Mouse (Mus musculus) 416B (cell line): ENCODE results near the gene Gm28374.
A peak's percentile ranks its signal among the peaks of the same experiment; 100 is the strongest.

Experiments used
- DNase-seq: peaks from one replicate; pipeline ENCODE4 v3.0.0; 2011; ENCODE audit warnings: low read depth

Gm28374 gene

DNA sequence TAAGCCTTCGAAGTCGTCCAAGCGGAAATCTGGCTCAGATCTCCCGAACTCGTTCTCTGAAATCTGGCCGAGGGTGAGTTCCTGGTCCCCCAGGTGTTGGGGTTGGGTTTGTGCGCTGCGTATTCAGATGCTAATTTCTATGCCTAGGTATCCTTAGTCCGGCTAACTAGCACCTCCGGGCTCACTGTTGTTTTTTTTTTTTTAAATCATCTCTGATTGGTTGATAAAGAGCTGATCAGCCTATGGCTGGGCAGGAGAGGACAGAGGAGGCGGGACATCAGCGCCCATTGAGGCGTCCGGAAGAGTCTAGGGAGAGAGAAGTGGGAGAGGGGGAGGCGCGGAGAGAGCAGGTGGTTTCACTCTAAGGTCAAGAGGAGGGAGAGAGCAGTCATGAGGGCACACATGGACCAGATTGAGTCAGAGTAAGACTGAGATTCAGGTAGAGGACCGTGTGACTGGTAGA is 3.4 kb upstream of the Gm28374 start:
- DNase-seq = peak; percentile 91

DNA sequence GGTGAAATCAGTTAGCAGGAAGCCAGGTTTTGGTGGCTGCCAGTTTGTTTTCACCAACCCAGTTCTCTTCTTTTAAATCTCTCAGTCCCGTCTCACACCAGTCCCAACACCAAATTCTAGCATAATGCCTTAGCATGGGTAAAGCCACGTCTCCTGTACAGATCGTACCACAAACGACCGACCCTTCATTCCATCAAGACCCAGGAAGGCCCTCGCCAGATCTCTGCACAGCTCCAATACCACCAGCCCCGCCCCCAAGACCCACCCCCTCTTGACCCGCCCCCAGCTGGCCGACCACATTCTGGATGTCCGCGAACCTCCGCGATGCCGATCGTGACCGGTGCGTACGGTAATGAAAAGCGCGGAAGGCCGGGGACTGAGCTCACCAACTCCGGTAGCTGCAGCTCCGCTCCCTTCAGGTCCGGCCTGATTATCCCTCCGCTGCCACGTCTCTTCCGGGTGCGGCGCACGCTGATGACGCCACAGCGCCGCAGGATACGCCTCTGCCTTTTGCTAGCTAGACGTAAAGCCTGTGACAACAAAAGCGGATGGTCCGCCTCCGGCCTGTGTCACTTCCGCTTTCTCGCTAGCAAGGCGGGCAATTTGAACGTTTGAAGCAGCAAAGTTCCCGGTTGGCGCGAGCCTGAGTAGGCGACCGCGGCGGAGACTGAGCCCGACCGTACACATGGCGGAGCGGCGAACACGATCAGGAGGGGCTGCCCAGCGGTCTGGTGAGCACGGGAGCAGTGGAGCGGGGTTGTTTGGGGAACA is 2.6 kb upstream of the Gm28374 start, which contains the start of the genes Zfpl1 and Cdca5:
TSS of gene Zfpl1 (minus strand) at position 479 of the 771 bp plus-strand sequence.
TSS of gene Cdca5 (plus strand) at position 506 of the 771 bp plus-strand sequence.
- DNase-seq = peak; percentile 99

DNA sequence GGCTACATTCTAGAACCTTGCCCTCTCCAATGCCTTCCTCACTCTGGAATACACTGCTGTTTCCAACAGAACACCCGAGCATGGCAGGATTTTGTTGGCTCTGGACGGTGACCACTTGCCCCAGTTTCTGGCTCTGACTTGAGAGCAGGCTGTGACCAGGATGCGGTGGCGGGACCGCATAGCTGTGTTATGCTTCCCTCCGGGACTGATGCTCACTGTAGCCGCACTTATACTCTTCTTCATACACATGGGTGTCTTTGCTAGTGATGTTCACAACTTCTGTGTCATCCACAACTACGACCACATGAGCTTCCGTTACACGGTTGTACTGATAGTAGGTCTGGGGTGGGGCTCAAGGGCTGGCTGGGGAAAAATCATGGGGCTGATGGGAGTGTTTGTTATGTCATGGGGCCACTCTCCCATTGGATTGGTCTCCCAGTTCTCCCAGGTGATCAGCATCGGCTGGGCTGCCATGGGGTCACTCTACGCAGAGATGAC is 2.0 kb downstream of the Gm28374 start, which contains the start of gene Tmem262:
TSS of gene Tmem262 (plus strand) at position 51 of the 498 bp plus-strand sequence.
- DNase-seq = no peak

DNA sequence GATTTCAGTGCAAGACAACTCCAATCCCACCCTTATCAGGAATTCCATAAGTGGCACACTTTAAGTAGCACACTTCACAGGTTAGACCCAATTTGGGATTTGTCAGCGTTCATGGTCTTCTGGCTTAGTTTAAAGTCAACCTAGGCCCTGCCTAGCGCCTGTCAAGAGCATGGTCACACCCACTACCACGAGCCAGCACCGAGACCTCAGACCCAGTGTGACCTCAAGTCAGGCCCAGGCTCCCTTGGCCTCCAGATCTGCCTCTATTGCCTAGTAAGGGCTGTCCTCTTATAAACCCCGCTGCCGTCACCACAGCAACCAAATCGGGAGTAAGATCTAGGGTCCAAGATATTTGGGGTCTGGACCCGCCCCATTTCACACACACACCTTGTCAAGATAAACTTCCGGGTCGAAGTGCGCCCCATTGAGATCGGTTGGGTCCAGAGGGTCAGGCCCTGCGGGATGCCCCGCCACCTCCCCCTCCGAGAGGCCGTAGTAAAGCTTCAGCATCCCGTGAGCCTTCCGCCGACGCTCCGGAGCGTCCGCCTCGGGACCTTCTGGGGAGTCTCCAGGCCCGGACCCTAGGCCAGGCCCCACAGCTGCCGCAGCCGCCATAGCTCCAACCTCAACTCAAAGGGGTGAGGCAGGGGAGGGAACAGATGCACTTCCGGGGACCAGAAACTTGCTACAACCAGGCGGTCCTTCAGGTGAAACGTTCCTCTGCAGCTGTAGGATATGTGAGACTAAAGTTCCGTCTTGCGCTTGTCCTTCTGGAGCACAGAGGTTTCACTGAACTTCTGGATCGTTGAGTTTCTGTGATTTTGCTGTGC is 5.3 kb downstream of the Gm28374 start, which contains the start of gene Vps51:
TSS of gene Vps51 (minus strand) at position 668 of the 830 bp plus-strand sequence.
- DNase-seq = peak; percentile 96

DNA sequence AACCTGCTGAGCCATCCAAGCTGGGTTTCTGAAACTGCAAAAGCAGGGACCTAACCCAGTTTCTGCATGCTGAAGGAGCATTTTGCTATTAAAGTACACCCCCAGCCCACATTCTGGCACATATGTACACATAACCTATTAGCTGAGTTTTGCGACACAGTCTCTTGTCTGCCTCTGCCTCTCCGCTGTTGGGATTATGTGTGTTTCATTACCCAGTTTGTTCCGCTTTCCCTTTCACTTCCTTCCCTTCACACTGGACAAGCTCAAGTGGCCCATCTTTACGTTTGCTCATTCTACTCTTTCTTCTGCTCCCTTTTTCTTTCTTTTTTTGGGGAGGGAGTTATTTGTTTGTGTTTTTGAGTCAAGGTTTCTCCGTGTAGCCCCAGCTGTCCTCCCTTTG is 8.2 kb downstream of the Gm28374 start:
- no peak for DNase-seq

DNA sequence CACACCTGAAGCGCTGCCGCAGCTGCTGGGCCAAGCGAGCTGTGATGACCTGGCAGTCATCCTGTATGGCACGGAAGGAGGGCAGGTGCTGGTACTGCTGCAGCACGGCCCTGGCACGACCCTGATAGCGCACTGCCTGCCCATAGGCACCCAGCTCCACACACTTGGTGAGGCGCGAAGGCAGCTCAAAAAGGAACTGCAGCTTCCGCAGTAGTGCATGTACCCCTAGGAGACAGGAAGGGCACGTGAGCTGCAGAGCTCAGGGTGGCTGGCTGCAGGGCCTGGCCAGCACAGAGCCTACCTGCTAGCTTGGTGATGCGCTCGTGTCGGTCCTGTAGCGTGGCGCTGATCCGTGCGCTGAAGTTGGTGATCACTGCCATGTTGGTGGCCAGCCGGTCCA is 10.8 kb downstream of the Gm28374 start:
- no peak for DNase-seq

DNA sequence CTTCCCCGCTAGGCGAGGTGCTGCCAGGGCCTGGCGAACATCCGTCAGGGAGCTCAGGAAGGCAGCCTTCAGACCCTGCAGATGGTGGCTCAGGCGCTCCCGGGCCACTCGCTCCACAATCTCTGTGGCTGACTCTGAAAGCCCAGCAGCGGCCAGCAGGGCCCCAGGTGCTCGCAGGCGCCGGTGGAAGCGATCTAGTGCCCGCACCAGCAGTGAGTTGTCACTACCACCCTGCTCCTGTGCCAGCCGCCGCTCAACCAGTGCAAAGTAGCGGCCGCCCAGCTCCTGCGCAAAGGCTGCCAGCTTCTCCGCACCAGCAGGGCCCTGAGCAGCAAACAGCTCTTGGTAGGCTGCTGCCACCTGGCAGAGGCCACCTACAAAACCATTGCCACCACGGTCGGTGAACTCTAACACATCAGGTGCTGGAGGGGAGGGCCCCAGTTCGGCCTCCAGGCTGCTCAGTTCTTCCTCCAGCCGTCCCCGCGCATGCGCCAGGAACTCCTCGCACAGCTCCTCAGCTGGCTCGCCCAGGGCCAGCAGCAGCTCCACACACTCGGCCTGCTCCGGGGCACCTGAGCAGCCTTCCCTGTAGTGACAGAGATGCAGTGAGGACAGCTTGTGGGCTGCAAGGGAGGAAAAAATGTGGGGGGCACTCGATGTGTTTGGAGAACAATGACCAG is 11.3 kb downstream of the Gm28374 start:
- no peak for DNase-seq

DNA sequence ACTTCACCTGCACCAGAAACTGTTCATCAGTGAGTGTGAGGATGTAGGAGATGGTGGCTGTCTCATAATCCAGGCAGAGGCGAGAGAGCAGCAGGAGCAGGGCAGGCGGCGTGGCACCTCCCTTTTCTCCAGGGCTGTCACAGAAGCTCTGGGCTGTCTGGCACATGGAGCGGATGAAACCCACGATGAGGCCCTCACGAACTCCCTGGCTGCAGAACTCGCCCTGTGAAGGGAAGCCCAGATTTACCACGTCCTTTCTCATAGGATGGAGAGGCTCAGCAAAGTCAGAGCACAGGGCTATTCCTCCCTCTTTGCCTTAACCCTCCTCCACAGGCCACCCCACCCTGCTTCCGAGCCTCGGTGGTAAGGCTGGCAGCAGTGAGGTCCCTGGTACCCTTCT is 12.2 kb downstream of the Gm28374 start:
- no peak for DNase-seq

DNA sequence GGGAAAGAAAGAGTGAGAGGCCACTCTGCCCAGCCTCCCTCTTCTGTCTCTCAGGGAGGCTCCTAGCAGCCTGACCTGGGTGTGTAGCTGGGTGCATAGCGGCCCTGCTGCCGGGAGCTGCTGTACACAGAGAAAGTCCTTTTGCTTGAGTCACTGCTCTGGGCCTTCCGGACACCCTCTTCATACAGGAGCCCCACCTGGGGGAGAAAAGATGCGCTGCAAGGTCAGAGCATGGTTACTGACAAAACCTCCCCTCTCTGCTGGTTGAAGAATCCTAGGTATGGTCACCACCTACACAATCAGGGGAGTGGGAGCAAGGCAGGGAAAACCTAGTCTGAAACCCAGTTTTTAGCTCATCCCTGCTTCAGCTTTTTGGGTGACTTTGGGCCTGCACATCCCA is 13.1 kb downstream of the Gm28374 start:
- no peak for DNase-seq

DNA sequence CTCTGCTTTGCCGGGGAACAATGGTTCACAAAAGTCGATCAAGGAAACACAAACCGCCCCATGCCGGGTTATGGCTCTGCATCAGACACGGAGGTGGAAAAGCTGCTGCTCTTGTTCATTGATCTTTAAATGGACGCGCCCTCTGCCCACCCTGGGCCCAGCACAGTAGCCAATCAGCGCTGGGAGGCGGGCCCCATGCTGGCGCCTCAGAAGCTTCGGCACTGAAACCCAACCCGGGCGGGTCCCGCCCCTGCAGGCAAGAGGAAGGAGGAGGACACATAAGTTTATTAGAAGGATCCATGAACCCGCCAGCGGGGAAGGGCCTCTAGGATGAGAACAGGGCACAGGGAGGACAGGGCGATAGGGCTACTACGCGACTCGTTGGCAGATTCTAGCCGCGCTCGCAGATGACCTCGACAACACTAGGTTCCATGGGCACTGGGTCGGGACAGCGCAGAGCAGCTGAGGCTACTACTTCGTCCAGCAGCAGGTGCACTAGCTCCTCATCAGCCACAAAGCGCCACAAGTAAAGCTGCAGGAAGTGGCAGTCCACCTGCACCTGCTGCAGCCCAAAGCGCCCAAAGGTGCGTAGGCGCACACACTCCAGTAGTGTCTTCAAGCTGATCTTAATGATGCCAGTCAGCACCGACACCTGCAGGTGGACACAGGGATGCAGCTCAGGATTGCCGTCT is 14.2 kb downstream of the Gm28374 start, which contains the start of gene Tm7sf2:
TSS of gene Tm7sf2 (minus strand) at position 650 of the 692 bp plus-strand sequence.
- peak; percentile 93 for DNase-seq

DNA sequence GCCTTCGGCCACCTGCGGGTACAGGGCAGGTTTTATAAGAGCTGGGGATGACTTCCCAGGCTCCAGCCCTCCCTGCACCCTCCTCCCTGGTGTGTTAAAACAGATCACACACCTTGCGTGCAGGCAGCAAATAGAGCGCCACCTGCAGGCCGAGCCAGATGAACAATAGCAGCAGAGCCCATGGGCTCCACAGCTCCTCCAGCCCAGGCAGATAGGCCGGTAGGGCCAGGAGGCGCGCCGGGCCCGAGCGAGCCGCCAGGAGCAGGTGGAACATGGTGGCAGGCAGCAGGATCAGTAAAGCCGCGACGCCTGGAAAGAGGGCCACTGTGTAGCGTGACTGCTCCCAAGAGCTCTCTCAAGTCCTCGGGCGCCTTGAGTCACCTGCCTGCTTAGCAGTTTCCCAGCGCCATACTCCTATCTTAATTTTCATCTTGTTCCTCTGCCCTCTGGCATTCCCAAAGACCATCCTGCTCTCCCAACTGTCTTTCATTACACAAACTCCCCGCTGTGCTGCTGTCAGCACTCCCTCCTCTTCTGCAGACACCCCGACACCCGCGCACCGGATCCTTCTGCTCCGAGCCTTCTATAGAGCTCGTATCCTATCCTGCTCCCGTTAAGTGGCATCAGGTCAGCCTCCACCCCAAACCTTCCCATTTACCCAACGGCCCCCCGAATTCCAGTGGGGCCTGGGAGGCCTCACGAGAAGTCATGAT is 14.9 kb downstream of the Gm28374 start:
- peak; percentile 91 for DNase-seq

DNA sequence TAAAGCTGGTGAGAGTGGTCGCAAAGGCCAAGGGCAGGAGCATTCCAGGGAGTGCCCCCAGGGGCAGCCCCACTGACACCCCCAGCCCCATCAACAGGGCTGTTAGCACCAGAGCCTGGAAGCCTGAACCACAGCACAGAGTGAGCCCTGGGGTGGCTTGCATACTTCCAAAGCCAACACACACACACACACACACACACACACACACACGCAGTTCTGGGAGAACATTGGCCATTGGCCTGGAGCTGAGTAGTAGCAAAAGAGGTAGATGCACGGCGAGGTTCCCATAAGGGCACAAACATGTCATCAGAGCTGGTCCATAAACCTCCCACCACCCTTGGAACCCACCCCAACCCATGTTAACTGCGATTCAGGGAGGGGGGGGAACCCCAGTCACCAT is 15.5 kb downstream of the Gm28374 start:
- DNase-seq = no peak

DNA sequence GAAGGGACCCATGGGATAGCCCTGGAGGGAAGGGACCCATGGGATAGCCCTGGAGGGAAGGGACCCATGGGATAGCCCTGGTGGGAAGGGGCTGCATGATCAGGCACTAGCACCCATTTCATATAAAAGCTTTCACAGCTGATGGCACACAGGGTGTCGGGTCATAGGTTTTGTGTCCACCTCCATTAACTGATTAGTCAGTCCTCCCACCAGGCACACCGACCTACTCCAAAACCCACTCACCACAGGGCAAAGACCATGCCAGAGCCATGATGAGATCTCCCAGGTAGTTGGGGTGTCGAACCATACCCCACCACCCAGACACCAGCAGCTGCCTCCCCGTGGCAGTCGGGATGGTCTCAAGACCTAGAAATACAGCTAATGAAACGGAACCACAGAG is 19.0 kb downstream of the Gm28374 start:
- DNase-seq = no peak

DNA sequence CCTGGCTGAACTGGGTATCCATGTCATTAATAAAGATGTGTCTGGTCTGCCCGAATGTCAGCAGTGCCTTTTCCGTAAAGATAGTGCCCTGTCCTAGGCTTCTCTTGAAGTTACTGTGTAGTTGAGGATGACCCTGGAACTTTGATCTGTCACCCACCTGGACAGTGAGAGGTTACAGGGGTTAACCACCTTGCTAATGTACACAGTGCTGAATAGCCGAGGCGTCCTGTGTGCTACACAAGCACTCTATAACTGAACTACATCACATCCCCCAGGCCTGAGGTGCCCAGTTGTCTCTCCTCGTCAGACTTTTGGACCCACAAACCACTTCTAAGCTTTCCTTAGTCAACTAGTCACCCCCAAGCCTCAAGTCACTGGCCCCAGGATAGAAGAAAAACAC is 19.6 kb downstream of the Gm28374 start:
- DNase-seq = no peak

DNA sequence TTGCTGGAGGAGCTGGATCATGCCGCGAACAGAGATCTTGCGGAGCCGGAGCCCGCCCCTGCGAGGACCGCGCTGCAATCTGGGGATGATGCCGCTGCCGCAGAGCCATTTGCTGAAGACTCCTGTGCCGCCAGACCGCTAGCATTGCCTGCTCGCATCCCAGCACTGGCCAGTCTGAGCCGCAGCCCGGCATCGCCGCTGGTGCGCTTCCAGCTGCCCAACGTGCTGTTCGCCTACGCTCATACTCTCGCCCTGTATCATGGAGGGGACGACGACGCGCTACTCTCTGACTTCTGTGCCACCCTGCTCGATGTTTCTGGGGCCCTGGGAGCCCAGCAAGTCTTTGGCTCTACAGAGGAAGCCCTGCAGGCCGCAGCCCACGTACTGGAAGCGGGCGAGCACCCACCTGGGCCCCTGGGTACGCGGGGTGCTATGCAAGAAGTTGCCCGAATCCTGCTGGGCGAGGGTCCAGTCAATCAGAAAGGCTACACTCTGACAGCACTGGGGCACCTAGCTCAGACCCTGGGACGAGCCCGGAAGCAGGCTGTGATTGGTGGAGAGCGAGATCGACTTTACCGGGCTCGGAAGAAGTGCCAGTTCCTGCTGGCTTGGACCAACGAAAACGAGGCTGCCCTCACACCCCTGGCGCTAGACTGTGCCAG is 20.3 kb downstream of the Gm28374 start:
- DNase-seq = peak; percentile 86

DNA sequence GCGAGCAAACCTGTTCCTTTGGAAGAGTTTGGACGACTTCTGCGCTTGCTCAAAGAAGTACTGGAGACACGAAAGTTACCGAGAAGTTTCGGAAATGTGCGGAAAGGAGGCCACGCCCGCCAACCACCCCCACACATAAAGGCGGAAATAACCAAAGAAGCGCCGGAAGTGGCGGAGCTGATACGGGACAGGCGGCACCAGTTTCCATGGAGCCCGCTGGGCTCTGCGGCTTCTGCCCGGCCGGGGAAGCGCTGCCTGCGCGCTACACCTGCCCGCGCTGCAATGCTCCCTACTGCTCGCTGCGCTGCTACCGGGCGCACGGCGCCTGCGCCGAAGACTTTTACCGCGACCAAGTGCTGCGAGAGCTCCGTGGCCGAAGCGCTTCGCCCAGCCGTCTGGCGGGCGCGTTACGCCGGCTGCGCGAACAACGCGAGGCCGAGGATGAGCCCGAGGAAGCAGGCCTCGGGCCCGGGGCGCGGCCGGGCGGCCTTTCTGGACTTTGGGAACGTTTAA is 21.0 kb downstream of the Gm28374 start, which contains the start of gene Znhit2:
TSS of gene Znhit2 (plus strand) at position 172 of the 513 bp plus-strand sequence.
- peak; percentile 95 for DNase-seq

DNA sequence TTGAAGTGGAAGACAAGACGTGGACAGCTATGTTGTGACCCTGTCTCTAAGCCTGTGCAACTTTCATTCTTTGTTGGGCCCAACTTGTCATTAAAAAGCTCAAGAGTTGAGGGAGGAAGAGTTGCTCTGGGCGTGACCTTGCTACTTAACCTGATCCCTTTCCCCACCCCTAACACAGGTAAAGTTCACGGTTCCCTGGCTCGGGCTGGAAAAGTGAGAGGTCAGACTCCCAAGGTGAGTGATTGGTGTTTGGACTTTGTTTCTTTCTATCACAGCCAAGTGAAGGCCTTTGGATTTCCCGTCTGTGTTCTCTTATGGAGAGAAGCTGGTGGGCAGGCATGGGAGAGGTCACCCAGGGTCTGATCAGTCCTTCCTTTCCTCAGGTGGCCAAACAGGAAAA is 23.1 kb downstream of the Gm28374 start:
- no peak for DNase-seq

DNA sequence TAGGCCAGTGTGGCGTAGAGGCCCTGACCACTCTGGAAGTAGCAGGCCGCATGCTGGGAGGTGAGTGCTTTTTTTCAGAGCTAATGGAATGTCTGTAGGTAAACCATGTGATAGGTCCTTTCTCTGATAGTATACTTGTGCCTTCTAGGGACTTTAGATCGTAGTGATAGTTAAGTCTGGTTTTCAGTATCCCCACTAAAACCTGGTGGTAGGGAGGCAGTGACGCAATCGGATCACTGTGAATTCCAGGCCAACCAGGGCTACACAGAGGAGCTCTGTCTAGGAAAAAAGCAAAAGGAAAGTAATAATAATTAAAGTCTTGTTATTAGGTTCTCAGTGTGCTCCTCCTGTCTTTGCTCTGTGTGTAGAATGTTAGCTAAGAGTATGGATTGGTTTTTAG is 23.5 kb downstream of the Gm28374 start:
- DNase-seq = peak; percentile 29

DNA sequence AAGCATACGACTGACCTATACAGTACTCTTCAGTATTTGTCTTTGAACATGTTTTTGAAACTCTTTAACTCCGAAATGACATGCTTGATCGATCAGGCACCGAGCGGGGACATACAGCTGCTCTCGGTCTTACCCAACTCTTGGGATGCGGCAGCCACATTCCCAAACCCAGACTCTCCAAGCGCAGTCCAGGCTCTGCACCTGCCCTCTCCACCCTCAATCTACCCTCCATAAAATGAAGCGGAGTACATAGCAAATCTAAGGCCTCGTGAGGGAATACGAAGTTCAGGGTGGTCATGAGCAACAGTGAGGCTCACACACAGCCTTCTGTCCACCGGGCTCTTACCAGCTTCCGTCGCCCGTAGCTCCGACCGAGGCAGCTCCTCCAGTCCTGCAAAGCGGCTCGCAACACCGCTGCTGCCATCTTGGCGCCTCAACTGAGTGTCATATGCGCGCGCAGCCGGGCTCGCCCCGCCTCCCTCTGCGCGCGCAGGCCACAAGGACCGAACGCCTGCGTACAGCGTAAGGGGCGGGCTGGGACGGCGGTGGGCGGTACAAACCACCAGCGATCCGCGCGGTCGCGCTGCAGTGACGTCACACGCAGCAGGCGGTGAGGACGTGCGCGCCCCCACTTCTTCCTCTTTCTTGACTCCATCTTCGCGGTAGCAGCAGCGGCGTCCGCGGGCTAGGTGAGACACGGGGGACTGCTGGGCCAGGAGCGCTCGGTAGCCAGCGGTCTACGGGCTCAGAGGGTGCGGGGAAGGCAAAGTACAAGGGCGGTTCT is 24.6 kb downstream of the Gm28374 start, which contains the start of the genes Mrpl49 and Fau:
TSS of gene Mrpl49 (minus strand) at position 473 of the 784 bp plus-strand sequence.
TSS of gene Fau (plus strand) at position 532 of the 784 bp plus-strand sequence.
- peak; percentile 98 for DNase-seq
